Mouse (Mus musculus): ENCODE results near the gene Gm12695.

Gene Gm12695

GRCm38 (mm10) chr4:96772966-96773566 is 11.9 kb downstream of the Gm12695 start:
- Histone ChIP-seq H3K4me1 (replicated peaks; ENCODE audit: low read depth, low read length) (no peaks in the 10 kb centered on the region), H3K9me3 (ENCODE audit: low read length) (no peaks in the 10 kb centered on the region), H3K4me3 (replicated peaks; ENCODE audit: low read length) (no peak overlapping the region), H3K27me3 (ENCODE audit: insufficient read depth, low read length) (no peaks in the 10 kb centered on the region), H3K36me3 (ENCODE audit: insufficient read depth, low read length) (no peaks in the 10 kb centered on the region)
- TF ChIP-seq NANOG (IDR thresholded peaks at IDR 0.05; ENCODE audit: borderline replicate concordance, low read length) (no peak), POU5F1 (IDR thresholded peaks at IDR 0.05; ENCODE audit: borderline replicate concordance, low read length) (no peak), CTCF (conservative IDR thresholded peaks at IDR 0.05; ENCODE audit: low read length) (no peak)

- no peaks in the 10 kb centered on the region for H3K9me3 ChIP-seq (ENCODE audit: low read length)
- no peak overlapping the region for H3K4me3 ChIP-seq (replicated peaks; ENCODE audit: low read length)
- no peaks in the 10 kb centered on the region for H3K27me3 ChIP-seq (ENCODE audit: insufficient read depth, low read length)
- TF ChIP-seq CTCF (conservative IDR thresholded peaks at IDR 0.05; ENCODE audit: low read length): no peak
- no peak for TF ChIP-seq POU5F1 (IDR thresholded peaks at IDR 0.05; ENCODE audit: borderline replicate concordance, low read length)
- no peak for TF ChIP-seq NANOG (IDR thresholded peaks at IDR 0.05; ENCODE audit: borderline replicate concordance, low read length)
- H3K36me3 ChIP-seq (ENCODE audit: insufficient read depth, low read length): no peaks in the 10 kb centered on the region
- H3K4me1 ChIP-seq (replicated peaks; ENCODE audit: low read depth, low read length): no peaks in the 10 kb centered on the region
Measured at GRCm38 (mm10) chr4:96766396-96766998, 18.5 kb downstream of the Gm12695 start.

GRCm38 (mm10) chr4:96751953-96752352 is 33.0 kb downstream of the Gm12695 start:
- no peaks in the 10 kb centered on the region for H3K36me3 ChIP-seq (ENCODE audit: insufficient read depth, low read length)
- no peaks in the 10 kb centered on the region for H3K4me1 ChIP-seq (replicated peaks; ENCODE audit: low read depth, low read length)
- H3K9me3 ChIP-seq (ENCODE audit: low read length): no peaks in the 10 kb centered on the region
- TF ChIP-seq NANOG (IDR thresholded peaks at IDR 0.05; ENCODE audit: borderline replicate concordance, low read length): no peak
- TF ChIP-seq CTCF (conservative IDR thresholded peaks at IDR 0.05; ENCODE audit: low read length): no peak
- no peak for TF ChIP-seq POU5F1 (IDR thresholded peaks at IDR 0.05; ENCODE audit: borderline replicate concordance, low read length)
- H3K27me3 ChIP-seq (ENCODE audit: insufficient read depth, low read length): no peaks in the 10 kb centered on the region
- no peak overlapping the region for H3K4me3 ChIP-seq (replicated peaks; ENCODE audit: low read length)

- Histone ChIP-seq H3K4me1 (replicated peaks; ENCODE audit: low read depth, low read length) (no peaks in the 10 kb centered on the region), H3K36me3 (ENCODE audit: insufficient read depth, low read length) (no peaks in the 10 kb centered on the region), H3K4me3 (replicated peaks; ENCODE audit: low read length) (no peak overlapping the region), H3K27me3 (ENCODE audit: insufficient read depth, low read length) (no peaks in the 10 kb centered on the region), H3K9me3 (ENCODE audit: low read length) (no peaks in the 10 kb centered on the region)
- TF ChIP-seq CTCF (conservative IDR thresholded peaks at IDR 0.05; ENCODE audit: low read length) (no peak), NANOG (IDR thresholded peaks at IDR 0.05; ENCODE audit: borderline replicate concordance, low read length) (no peak), POU5F1 (IDR thresholded peaks at IDR 0.05; ENCODE audit: borderline replicate concordance, low read length) (no peak)
Measured at GRCm38 (mm10) chr4:96740472-96740871, 44.5 kb downstream of the Gm12695 start.

- no peaks in the 10 kb centered on the region for H3K27me3 ChIP-seq (ENCODE audit: insufficient read depth, low read length)
- no peak overlapping the region for H3K4me3 ChIP-seq (replicated peaks; ENCODE audit: low read length)
- H3K36me3 ChIP-seq (ENCODE audit: insufficient read depth, low read length): no peaks in the 10 kb centered on the region
- TF ChIP-seq CTCF (conservative IDR thresholded peaks at IDR 0.05; ENCODE audit: low read length) (no peak), NANOG (IDR thresholded peaks at IDR 0.05; ENCODE audit: borderline replicate concordance, low read length) (no peak), POU5F1 (IDR thresholded peaks at IDR 0.05; ENCODE audit: borderline replicate concordance, low read length) (no peak)
- no peaks in the 10 kb centered on the region for H3K9me3 ChIP-seq (ENCODE audit: low read length)
- no peaks in the 10 kb centered on the region for H3K4me1 ChIP-seq (replicated peaks; ENCODE audit: low read depth, low read length)
Measured at GRCm38 (mm10) chr4:96729256-96729655, 55.7 kb downstream of the Gm12695 start.

GRCm38 (mm10) chr4:96728211-96728610 is 56.8 kb downstream of the Gm12695 start:
- Histone ChIP-seq H3K4me1 (replicated peaks; ENCODE audit: low read depth, low read length) (no peaks in the 10 kb centered on the region), H3K9me3 (ENCODE audit: low read length) (no peaks in the 10 kb centered on the region), H3K36me3 (ENCODE audit: insufficient read depth, low read length) (no peaks in the 10 kb centered on the region), H3K4me3 (replicated peaks; ENCODE audit: low read length) (no peak overlapping the region), H3K27me3 (ENCODE audit: insufficient read depth, low read length) (no peaks in the 10 kb centered on the region)
- TF ChIP-seq POU5F1 (IDR thresholded peaks at IDR 0.05; ENCODE audit: borderline replicate concordance, low read length) (no peak), NANOG (IDR thresholded peaks at IDR 0.05; ENCODE audit: borderline replicate concordance, low read length) (no peak), CTCF (conservative IDR thresholded peaks at IDR 0.05; ENCODE audit: low read length) (no peak)

GRCm38 (mm10) chr4:96725415-96726055 is 59.5 kb downstream of the Gm12695 start:
- H3K36me3 ChIP-seq (ENCODE audit: insufficient read depth, low read length): no peaks in the 10 kb centered on the region
- H3K9me3 ChIP-seq (ENCODE audit: low read length): no peaks in the 10 kb centered on the region
- H3K4me3 ChIP-seq (replicated peaks; ENCODE audit: low read length): no peak overlapping the region
- H3K27me3 ChIP-seq (ENCODE audit: insufficient read depth, low read length): no peaks in the 10 kb centered on the region
- no peak for TF ChIP-seq POU5F1 (IDR thresholded peaks at IDR 0.05; ENCODE audit: borderline replicate concordance, low read length)
- no peak for TF ChIP-seq NANOG (IDR thresholded peaks at IDR 0.05; ENCODE audit: borderline replicate concordance, low read length)
- no peak for TF ChIP-seq CTCF (conservative IDR thresholded peaks at IDR 0.05; ENCODE audit: low read length)
- H3K4me1 ChIP-seq (replicated peaks; ENCODE audit: low read depth, low read length): no peaks in the 10 kb centered on the region

GRCm38 (mm10) chr4:96722301-96722700 is 62.7 kb downstream of the Gm12695 start:
- Histone ChIP-seq H3K27me3 (ENCODE audit: insufficient read depth, low read length) (no peaks in the 10 kb centered on the region), H3K36me3 (ENCODE audit: insufficient read depth, low read length) (no peaks in the 10 kb centered on the region), H3K4me1 (replicated peaks; ENCODE audit: low read depth, low read length) (no peaks in the 10 kb centered on the region), H3K9me3 (ENCODE audit: low read length) (no peaks in the 10 kb centered on the region), H3K4me3 (replicated peaks; ENCODE audit: low read length) (no peak overlapping the region)
- no peak for TF ChIP-seq POU5F1 (IDR thresholded peaks at IDR 0.05; ENCODE audit: borderline replicate concordance, low read length)
- TF ChIP-seq CTCF (conservative IDR thresholded peaks at IDR 0.05; ENCODE audit: low read length): no peak
- no peak for TF ChIP-seq NANOG (IDR thresholded peaks at IDR 0.05; ENCODE audit: borderline replicate concordance, low read length)
